Mouse (Mus musculus): ENCODE measurements at regions not wholly inside any gene's neighbourhood (a gene's known extent, or its start where the extent isn't known, plus 50 kb on each side); places are given as distances from the start of the nearest gene placed in this dataset.

GRCm38 (mm10) chr8:49361443-49361842 is 517.7 kb upstream of the Tenm3 start:
- no peak for ATAC-seq (ENCODE audit: low read depth)
- H3K4me1 ChIP-seq (ENCODE audit: control insufficient read depth, low read depth, low read length): no peaks in the 10 kb centered on the region
- WGBS (ENCODE audit: insufficient replicate concordance): 53% methylated on average over 2 of the region's 2 CpGs

DNA sequence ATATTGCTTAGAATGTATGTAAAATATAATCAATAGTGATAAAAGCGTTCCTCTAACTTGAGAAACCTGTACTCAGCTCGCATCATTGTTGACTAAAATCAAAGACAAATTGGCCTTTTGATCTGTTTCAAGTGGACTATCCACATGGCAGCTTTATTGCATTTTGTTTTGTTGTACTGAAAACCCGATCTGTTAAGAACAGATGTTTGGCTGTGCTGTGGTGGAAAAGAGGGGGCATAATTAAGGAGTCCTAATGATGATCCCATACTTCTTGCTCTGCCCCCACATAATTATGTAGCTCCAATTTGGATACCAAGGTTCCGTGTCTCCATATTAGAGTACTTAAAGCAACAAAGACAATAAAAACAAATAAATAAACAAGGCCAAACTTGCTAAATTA is 516.4 kb upstream of the Tenm3 start:
- 53% methylated on average over 4 of the region's 4 CpGs for WGBS (ENCODE audit: insufficient replicate concordance)
- Histone ChIP-seq H3K4me2 (ENCODE audit: low read depth, low read length) (no peak overlapping the region), H3K4me3 (ENCODE audit: low read depth, low read length) (no peak overlapping the region), H3K27ac (ENCODE audit: low read length) (no peak overlapping the region), H3K36me3 (ENCODE audit: control insufficient read depth, insufficient read depth) (no peaks in the 10 kb centered on the region), H3K9ac (ENCODE audit: low read depth, low read length) (no peak overlapping the region), H3K9me3 (replicated peaks; ENCODE audit: control insufficient read depth, low read length) (no peaks in the 10 kb centered on the region), H3K4me1 (ENCODE audit: control insufficient read depth, low read depth, low read length) (no peaks in the 10 kb centered on the region), H3K27me3 (ENCODE audit: control insufficient read depth, insufficient read depth, low read depth, low read length) (no peaks in the 10 kb centered on the region)
- ATAC-seq (ENCODE audit: low read depth): no peak

More at GRCm38 (mm10) chr8:49361443-49361842, 517.7 kb upstream of the Tenm3 start:
- H3K9me3 ChIP-seq (replicated peaks; ENCODE audit: control insufficient read depth, low read length): no peaks in the 10 kb centered on the region
- H3K4me2 ChIP-seq (ENCODE audit: low read depth, low read length): no peak overlapping the region
- H3K27ac ChIP-seq (ENCODE audit: low read length): no peak overlapping the region
- H3K27me3 ChIP-seq (ENCODE audit: control insufficient read depth, insufficient read depth, low read depth, low read length): no peaks in the 10 kb centered on the region
- no peak overlapping the region for H3K4me3 ChIP-seq (ENCODE audit: low read depth, low read length)
- H3K9ac ChIP-seq (ENCODE audit: low read depth, low read length): no peak overlapping the region
- no peaks in the 10 kb centered on the region for H3K36me3 ChIP-seq (ENCODE audit: control insufficient read depth, insufficient read depth)

- no peak overlapping the region for H3K4me3 ChIP-seq (ENCODE audit: low read depth, low read length)
- WGBS (ENCODE audit: insufficient replicate concordance): 68% methylated on average over 9 of the region's 9 CpGs
- H3K36me3 ChIP-seq (ENCODE audit: control insufficient read depth, insufficient read depth): no peaks in the 10 kb centered on the region
- no peaks in the 10 kb centered on the region for H3K4me1 ChIP-seq (ENCODE audit: control insufficient read depth, low read depth, low read length)
- no peak for ATAC-seq (ENCODE audit: low read depth)
- H3K9ac ChIP-seq (ENCODE audit: low read depth, low read length): no peak overlapping the region
- no peak overlapping the region for H3K4me2 ChIP-seq (ENCODE audit: low read depth, low read length)
- H3K27me3 ChIP-seq (ENCODE audit: control insufficient read depth, insufficient read depth, low read depth, low read length): no peaks in the 10 kb centered on the region
- H3K9me3 ChIP-seq (replicated peaks; ENCODE audit: control insufficient read depth, low read length): no peaks in the 10 kb centered on the region
- no peak overlapping the region for H3K27ac ChIP-seq (ENCODE audit: low read length)
These were observed 515.9 kb upstream of the Tenm3 start for GRCm38 (mm10) chr8:49359671-49360070.

GRCm38 (mm10) chr8:49348602-49349001 is 504.9 kb upstream of the Tenm3 start:
- Histone ChIP-seq H3K36me3 (ENCODE audit: control insufficient read depth, insufficient read depth) (no peaks in the 10 kb centered on the region), H3K27ac (ENCODE audit: low read length) (no peak overlapping the region), H3K27me3 (ENCODE audit: control insufficient read depth, insufficient read depth, low read depth, low read length) (no peaks in the 10 kb centered on the region), H3K4me3 (ENCODE audit: low read depth, low read length) (no peak overlapping the region), H3K9ac (ENCODE audit: low read depth, low read length) (no peak overlapping the region), H3K4me2 (ENCODE audit: low read depth, low read length) (no peak overlapping the region), H3K9me3 (replicated peaks; ENCODE audit: control insufficient read depth, low read length) (no peaks in the 10 kb centered on the region), H3K4me1 (ENCODE audit: control insufficient read depth, low read depth, low read length) (no peaks in the 10 kb centered on the region)
- no peak for ATAC-seq (ENCODE audit: low read depth)
- 50% methylated on average over 3 of the region's 3 CpGs for WGBS (ENCODE audit: insufficient replicate concordance)

GRCm38 (mm10) chr8:49338716-49339115 is 495.0 kb upstream of the Tenm3 start:
- H3K27ac ChIP-seq (ENCODE audit: low read length): no peak overlapping the region
- no peak overlapping the region for H3K9ac ChIP-seq (ENCODE audit: low read depth, low read length)
- ATAC-seq (ENCODE audit: low read depth): no peak
- H3K27me3 ChIP-seq (ENCODE audit: control insufficient read depth, insufficient read depth, low read depth, low read length): no peaks in the 10 kb centered on the region
- H3K4me1 ChIP-seq (ENCODE audit: control insufficient read depth, low read depth, low read length): no peaks in the 10 kb centered on the region
- H3K36me3 ChIP-seq (ENCODE audit: control insufficient read depth, insufficient read depth): no peaks in the 10 kb centered on the region
- no peaks in the 10 kb centered on the region for H3K9me3 ChIP-seq (replicated peaks; ENCODE audit: control insufficient read depth, low read length)
- no peak overlapping the region for H3K4me2 ChIP-seq (ENCODE audit: low read depth, low read length)
- WGBS (ENCODE audit: insufficient replicate concordance): 63% methylated on average over 4 of the region's 4 CpGs
- no peak overlapping the region for H3K4me3 ChIP-seq (ENCODE audit: low read depth, low read length)

DNA sequence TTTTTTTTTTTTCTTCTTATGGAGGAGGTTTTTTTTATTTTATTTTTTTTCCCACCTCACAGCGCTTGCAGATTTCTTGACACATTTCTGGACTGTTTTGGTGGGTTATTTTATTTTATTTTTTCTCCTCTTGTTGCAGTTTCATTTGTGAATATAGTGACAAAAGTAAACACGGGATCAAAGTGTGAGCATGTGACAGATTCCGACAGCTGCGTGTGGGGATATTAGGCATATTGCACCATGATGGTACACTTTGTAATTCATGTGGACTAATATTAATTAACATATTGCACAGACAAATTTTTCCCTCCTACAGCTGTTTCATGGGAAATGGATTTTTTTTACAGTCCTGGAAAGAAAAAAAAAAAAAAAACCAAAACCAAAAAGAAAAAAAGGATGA is 483.2 kb upstream of the Tenm3 start:
- Histone ChIP-seq H3K4me2 (ENCODE audit: low read depth, low read length) (no peak overlapping the region), H3K4me1 (ENCODE audit: control insufficient read depth, low read depth, low read length) (no peaks in the 10 kb centered on the region), H3K36me3 (ENCODE audit: control insufficient read depth, insufficient read depth) (no peaks in the 10 kb centered on the region), H3K9me3 (replicated peaks; ENCODE audit: control insufficient read depth, low read length) (no peaks in the 10 kb centered on the region), H3K27ac (ENCODE audit: low read length) (no peak overlapping the region), H3K4me3 (ENCODE audit: low read depth, low read length) (no peak overlapping the region), H3K9ac (ENCODE audit: low read depth, low read length) (no peak overlapping the region), H3K27me3 (ENCODE audit: control insufficient read depth, insufficient read depth, low read depth, low read length) (no peaks in the 10 kb centered on the region)
- ATAC-seq (ENCODE audit: low read depth): no peak
- WGBS (ENCODE audit: insufficient replicate concordance): 72% methylated on average over 4 of the region's 4 CpGs

DNA sequence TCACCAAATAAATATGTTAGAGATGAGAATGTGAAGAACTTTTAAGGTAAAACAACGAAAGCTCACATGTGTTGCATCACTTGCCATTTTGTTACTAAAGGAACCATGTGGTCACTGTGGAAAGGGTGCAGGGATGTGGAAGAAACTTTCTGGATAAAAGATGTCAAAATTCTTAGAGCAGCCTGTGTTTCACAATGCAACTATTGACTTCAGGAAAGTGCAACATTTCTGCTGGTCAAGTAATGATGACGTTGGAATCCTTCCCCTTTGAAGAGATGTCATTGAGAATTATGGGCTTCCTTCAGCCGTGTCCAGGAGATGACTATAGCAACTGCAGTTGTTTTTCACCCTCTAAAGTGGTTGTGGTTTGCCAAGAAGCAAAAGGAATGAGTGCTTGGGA is 477.7 kb upstream of the Tenm3 start:
- H3K27ac ChIP-seq (ENCODE audit: low read length): no peak overlapping the region
- H3K9me3 ChIP-seq (replicated peaks; ENCODE audit: control insufficient read depth, low read length): no peaks in the 10 kb centered on the region
- H3K9ac ChIP-seq (ENCODE audit: low read depth, low read length): no peak overlapping the region
- no peak for ATAC-seq (ENCODE audit: low read depth)
- no peaks in the 10 kb centered on the region for H3K4me1 ChIP-seq (ENCODE audit: control insufficient read depth, low read depth, low read length)
- no peak overlapping the region for H3K4me3 ChIP-seq (ENCODE audit: low read depth, low read length)
- H3K27me3 ChIP-seq (ENCODE audit: control insufficient read depth, insufficient read depth, low read depth, low read length): no peaks in the 10 kb centered on the region
- 34% methylated on average over 3 of the region's 3 CpGs for WGBS (ENCODE audit: insufficient replicate concordance)
- no peak overlapping the region for H3K4me2 ChIP-seq (ENCODE audit: low read depth, low read length)
- no peaks in the 10 kb centered on the region for H3K36me3 ChIP-seq (ENCODE audit: control insufficient read depth, insufficient read depth)

DNA sequence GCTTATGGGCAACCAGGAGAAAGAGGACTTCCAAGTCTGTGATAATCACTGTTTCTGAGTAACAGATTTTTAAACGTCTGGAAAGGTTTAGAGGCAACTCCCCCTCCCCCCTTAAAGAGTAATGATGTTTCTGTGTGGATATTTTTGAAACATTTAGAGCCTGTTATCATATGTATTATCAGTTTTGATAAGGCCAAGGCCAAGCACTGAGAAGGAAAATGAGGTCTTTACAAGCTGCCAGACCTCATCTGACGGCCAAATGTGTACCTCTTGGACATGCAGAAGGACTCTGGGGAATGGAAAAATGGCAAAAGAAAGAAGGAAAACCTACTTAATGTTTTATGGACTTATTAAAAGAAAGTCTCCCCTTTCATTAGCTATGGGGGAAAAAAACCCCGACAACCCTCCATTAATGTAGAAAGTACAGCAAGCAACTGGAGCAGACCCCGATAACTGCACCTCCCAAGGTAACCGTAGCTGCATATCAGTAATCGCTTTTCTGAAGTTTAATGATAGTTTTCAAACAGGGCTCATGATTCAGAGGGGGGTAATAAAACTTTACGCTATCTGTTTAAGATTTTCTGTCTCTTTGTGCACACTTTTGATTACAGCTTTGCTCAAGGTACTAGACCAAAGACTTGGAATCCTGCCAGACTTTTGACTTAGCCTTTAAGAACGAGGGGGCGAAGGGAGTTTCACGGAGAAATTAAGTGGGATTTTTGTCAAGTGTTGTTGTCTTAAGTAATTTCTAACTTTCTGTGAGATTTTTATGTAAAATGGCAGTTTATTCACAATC is 469.9 kb upstream of the Tenm3 start:
- no peak for ATAC-seq (ENCODE audit: low read depth)
- H3K27ac ChIP-seq (ENCODE audit: low read length): no peak overlapping the region
- H3K9ac ChIP-seq (ENCODE audit: low read depth, low read length): no peak overlapping the region
- 63% methylated on average over 10 of the region's 10 CpGs for WGBS (ENCODE audit: insufficient replicate concordance)
- no peaks in the 10 kb centered on the region for H3K36me3 ChIP-seq (ENCODE audit: control insufficient read depth, insufficient read depth)
- no peaks in the 10 kb centered on the region for H3K9me3 ChIP-seq (replicated peaks; ENCODE audit: control insufficient read depth, low read length)
- no peak overlapping the region for H3K4me2 ChIP-seq (ENCODE audit: low read depth, low read length)
- no peaks in the 10 kb centered on the region for H3K4me1 ChIP-seq (ENCODE audit: control insufficient read depth, low read depth, low read length)
- no peak overlapping the region for H3K4me3 ChIP-seq (ENCODE audit: low read depth, low read length)
- H3K27me3 ChIP-seq (ENCODE audit: control insufficient read depth, insufficient read depth, low read depth, low read length): no peaks in the 10 kb centered on the region

DNA sequence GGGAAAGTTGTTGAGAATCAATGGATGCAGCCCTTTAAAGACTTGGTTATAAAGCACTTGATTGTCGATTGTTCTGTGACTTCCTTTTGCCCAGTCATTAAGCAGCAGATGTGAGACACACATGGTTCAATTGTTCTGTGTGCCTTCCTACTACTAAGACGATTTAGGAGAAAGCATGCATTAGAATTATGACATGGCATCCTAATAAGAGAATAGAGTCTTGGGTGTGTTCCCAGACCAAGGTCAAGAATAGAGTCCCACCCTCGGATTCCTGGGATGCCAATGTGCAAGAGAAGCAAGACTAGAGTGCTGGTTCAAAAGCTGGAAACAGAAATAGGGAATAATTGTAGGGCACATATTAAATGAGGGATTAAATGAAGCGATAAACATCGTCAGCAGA is 469.1 kb upstream of the Tenm3 start:
- H3K4me1 ChIP-seq (ENCODE audit: control insufficient read depth, low read depth, low read length): no peaks in the 10 kb centered on the region
- WGBS (ENCODE audit: insufficient replicate concordance): 50% methylated on average over 5 of the region's 5 CpGs
- H3K4me3 ChIP-seq (ENCODE audit: low read depth, low read length): no peak overlapping the region
- H3K36me3 ChIP-seq (ENCODE audit: control insufficient read depth, insufficient read depth): no peaks in the 10 kb centered on the region
- H3K27ac ChIP-seq (ENCODE audit: low read length): no peak overlapping the region
- no peak overlapping the region for H3K4me2 ChIP-seq (ENCODE audit: low read depth, low read length)
- no peaks in the 10 kb centered on the region for H3K9me3 ChIP-seq (replicated peaks; ENCODE audit: control insufficient read depth, low read length)
- H3K27me3 ChIP-seq (ENCODE audit: control insufficient read depth, insufficient read depth, low read depth, low read length): no peaks in the 10 kb centered on the region
- H3K9ac ChIP-seq (ENCODE audit: low read depth, low read length): no peak overlapping the region
- ATAC-seq (ENCODE audit: low read depth): no peak
